Mouse (Mus musculus) kidney, postnatal 0 days (tissue): ENCODE data around the gene Slc5a1. TPM values are rescaled to one million over a fixed set of nuclear protein-coding genes. Genes with fewer than 3 reads are reported as not detected.

Experiments
- ATAC-seq: fragments of 200-750 bp; cut with Nextera tagmentation; replicated peaks from 2 replicates; pipeline ENCODE4 v1.8.0; 2017; ENCODE audit warnings: low read depth, moderate number of reproducible peaks, moderate TSS enrichment, moderate library complexity; ENCODE audit not compliant: low FRiP score
- DNase-seq: peaks from one replicate; pipeline ENCODE4 v3.0.0-alpha.2; 2016; ENCODE audit warnings: low spot score
- H3K27ac ChIP-seq: fragments of 300-500 bp; sonication (generic); 2 replicates; pipeline ENCODE4 v1.5.1; 2014; ENCODE audit warnings: mild to moderate bottlenecking
- H3K27me3 ChIP-seq: fragments of 300-500 bp; sonication (generic); 2 replicates; pipeline ENCODE4 v1.6.1; 2014; ENCODE audit warnings: low read length, mixed read lengths; ENCODE audit not compliant: insufficient read depth
- H3K36me3 ChIP-seq: fragments of 300-500 bp; sonication (generic); 2 replicates; pipeline ENCODE4 v1.6.1; 2014; ENCODE audit warnings: low read length, mixed read lengths; ENCODE audit not compliant: insufficient read depth
- H3K4me1 ChIP-seq: fragments of 300-500 bp; sonication (generic); replicated peaks from 2 replicates; pipeline ENCODE4 v1.6.1; 2014; ENCODE audit warnings: antibody characterized with exemption, low read length, mixed read lengths; ENCODE audit not compliant: insufficient read depth
- H3K4me2 ChIP-seq: fragments of 300-500 bp; sonication (generic); 2 replicates; pipeline ENCODE4 v1.6.1; 2014; ENCODE audit warnings: mild to moderate bottlenecking, low read length, moderate library complexity, mixed read lengths
- H3K4me3 ChIP-seq: fragments of 300-500 bp; sonication (generic); replicated peaks from 2 replicates; pipeline ENCODE4 v1.5.1; 2014; ENCODE audit warnings: low read depth, low read length
- H3K9ac ChIP-seq: fragments of 300-500 bp; sonication (generic); 2 replicates; pipeline ENCODE4 v1.6.1; 2014; ENCODE audit warnings: low read depth, low read length
- H3K9me3 ChIP-seq: fragments of 300-500 bp; sonication (generic); replicated peaks from 2 replicates; pipeline ENCODE4 v1.6.1; 2016; ENCODE audit warnings: low read length, inconsistent platforms, mixed read lengths
- CTCF ChIP-seq: IDR thresholded peaks from 2 replicates; pipeline ENCODE4 v1.5.1; 2016; ENCODE audit warnings: antibody characterized with exemption, low read depth, mild to moderate bottlenecking, moderate library complexity
- WGBS: fragments of 180-500 bp; shearing (Covaris S2); extraction: QIAGEN DNeasy Blood & Tissue Kit; methylation state at CpG from one replicate; pipeline ENCODE4 v1.1.7; 2014; 5-methylcytosine and 5-hydroxymethylcytosine counted together
- polyA plus RNA-seq: library from polyadenylated mRNA; unstranded; fragments of >200 nt; fragmentation: Nextera tagmentation; extraction: Ambion mirVana; gene quantifications from 2 replicates; pipeline ENCODE4 v1.2.1, GENCODE M21; 2015

Gene Slc5a1
- polyA plus RNA-seq, 1 experiment from 2014 or later = 21.2 TPM

DNA sequence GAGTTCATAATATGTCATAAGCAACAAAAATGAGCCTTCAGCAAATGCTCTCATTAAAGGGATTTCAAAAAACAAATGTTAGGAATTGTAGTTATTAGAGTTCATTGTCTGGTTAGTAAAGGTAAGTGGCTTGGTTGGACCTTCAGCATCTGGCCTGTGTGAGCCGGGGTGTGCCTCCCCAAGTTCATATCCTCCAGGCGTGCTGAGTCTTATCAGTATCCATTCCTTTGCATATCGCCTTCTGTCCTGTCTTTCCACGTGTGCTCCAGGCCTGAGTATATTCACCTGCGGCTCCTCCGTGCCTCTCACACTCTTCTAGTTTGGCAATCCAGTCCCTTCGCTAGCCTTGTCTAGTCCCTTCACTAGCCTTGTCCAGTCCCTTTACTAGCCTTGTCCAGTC is 102.3 kb downstream of the Slc5a1 start:
- 85% methylated on average over 7 of the region's 7 CpGs for WGBS
- ATAC-seq = no peak
- H3K27ac ChIP-seq = no peak overlapping the region
- H3K9ac ChIP-seq = no peak overlapping the region
- H3K27me3 ChIP-seq = no peaks in the 10 kb centered on the region
- H3K4me1 ChIP-seq = no peaks in the 10 kb centered on the region
- H3K4me2 ChIP-seq = no peak overlapping the region
- TF ChIP-seq CTCF = no peak
- DNase-seq = no peak
- no peaks in the 10 kb centered on the region for H3K9me3 ChIP-seq
- H3K36me3 ChIP-seq = no peaks in the 10 kb centered on the region
- no peak overlapping the region for H3K4me3 ChIP-seq

DNA sequence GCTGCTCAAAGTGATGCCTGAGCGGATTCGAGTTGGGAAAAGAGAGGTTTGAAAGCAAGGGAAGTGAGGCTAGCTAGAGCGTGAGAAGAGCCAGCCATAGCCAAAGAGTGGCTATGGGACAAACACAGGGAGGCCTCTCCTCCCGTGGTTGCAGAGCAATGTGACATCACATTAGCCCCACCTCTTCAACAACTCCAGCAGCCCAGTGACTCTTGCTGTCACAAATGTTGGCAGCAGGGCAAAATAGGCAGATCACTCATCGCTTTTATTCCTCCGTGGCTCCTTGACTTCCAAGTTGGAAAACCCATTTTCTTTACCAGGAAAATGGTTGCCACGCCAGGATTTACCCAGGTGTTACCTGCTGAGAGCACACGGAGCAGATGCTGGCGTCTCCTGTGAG is 103.1 kb downstream of the Slc5a1 start:
- no peak for ATAC-seq
- H3K9ac ChIP-seq = no peak overlapping the region
- 51% methylated on average over 9 of the region's 9 CpGs for WGBS

DNA sequence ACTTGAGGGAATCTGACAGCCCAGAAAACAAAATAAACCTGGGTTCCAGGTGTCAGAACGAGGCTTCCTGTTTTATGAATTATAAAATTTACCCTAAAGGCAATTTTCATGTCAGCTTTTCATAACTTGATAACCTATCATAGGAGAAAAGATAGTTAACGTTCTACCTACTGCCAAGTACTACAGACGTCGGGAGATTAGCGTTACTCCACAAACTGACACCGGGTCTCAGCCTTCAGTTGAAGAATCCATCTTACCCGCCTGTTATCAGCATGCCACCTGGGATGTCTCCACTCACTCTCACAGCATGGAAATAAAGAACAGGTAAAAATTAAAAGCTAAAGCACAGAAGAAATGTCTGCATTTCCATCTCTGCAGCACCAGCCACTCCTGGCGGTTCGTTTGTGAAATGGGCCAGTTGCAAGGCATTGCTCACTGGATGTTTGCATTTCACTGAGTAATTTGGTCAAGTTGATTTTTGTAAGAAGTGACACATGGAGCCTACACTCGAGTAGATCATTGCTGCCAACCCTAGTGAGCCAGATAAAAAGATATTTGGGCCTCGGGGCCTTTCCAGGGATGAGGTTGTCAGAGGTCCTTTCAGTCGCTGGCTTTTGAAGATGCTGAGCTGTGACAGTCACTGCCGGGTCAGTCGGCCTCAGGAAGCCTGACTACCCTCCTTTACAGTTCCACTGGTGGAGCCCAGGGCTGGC is 104.7 kb downstream of the Slc5a1 start:
- DNase-seq (no peak), ATAC-seq (no peak)
- Histone ChIP-seq H3K4me2 (no peak overlapping the region), H3K27me3 (no peaks in the 10 kb centered on the region), H3K4me3 (no peak overlapping the region), H3K27ac (no peak overlapping the region), H3K36me3 (no peaks in the 10 kb centered on the region), H3K9ac (no peak overlapping the region), H3K9me3 (no peaks in the 10 kb centered on the region), H3K4me1 (no peaks in the 10 kb centered on the region)
- no peak for TF ChIP-seq CTCF
- 69% methylated on average over 14 of the region's 14 CpGs for WGBS

More for the DNA sequence above, 103.1 kb downstream of the Slc5a1 start:
- DNase-seq = no peak
- no peak for TF ChIP-seq CTCF
- Histone ChIP-seq H3K27ac (no peak overlapping the region), H3K27me3 (no peaks in the 10 kb centered on the region), H3K4me1 (no peaks in the 10 kb centered on the region), H3K36me3 (no peaks in the 10 kb centered on the region), H3K4me3 (no peak overlapping the region), H3K9me3 (no peaks in the 10 kb centered on the region), H3K4me2 (no peak overlapping the region)

DNA sequence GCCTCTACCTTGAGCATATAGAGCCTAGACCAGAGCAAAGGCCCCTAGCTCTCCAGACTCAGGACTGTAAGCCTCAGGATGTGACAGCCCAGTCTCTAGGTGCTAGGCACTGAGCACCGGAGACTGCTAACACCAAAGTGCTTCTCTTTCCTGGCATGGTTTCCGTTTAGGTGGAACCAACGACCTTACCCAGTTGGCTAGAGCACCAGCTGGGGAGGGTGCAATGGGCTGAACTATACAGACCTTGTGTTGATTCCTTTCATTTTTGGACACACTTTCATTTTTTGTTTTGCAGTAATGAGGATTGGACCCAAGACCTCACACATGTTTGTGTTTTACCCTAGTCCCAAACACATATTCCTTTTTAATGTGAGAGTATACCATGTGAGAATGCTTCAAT is 106.5 kb downstream of the Slc5a1 start:
- H3K36me3 ChIP-seq = no peaks in the 10 kb centered on the region
- H3K4me3 ChIP-seq = no peak overlapping the region
- no peak overlapping the region for H3K4me2 ChIP-seq
- no peaks in the 10 kb centered on the region for H3K27me3 ChIP-seq
- H3K27ac ChIP-seq = no peak overlapping the region
- no peak for TF ChIP-seq CTCF
- no peaks in the 10 kb centered on the region for H3K9me3 ChIP-seq
- H3K9ac ChIP-seq = no peak overlapping the region
- DNase-seq (no peak), ATAC-seq (no peak)
- no peaks in the 10 kb centered on the region for H3K4me1 ChIP-seq
- 87% methylated on average over 3 of the region's 3 CpGs for WGBS

DNA sequence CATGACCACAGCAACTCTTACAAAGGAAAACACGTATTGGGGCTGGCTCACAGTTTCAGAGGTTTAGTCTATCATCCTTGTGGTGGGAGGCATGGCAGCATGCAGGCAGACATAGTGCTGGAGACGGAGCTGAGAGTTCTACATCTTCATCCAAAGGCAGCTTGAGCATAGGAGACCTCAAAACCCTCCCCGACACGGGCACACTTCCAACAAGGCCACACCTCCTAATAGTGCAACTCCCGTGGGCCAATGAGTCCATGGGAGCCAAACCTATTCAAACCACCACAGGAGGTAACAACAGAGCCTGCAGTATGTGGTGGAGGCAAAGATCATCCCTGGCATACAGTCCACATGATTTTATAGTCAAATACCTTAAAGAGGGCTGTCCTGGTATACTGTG is 107.2 kb downstream of the Slc5a1 start:
- ATAC-seq = no peak
- Histone ChIP-seq H3K4me1 (no peaks in the 10 kb centered on the region), H3K4me2 (no peak overlapping the region), H3K4me3 (no peak overlapping the region), H3K9me3 (no peaks in the 10 kb centered on the region), H3K27me3 (no peaks in the 10 kb centered on the region), H3K9ac (no peak overlapping the region), H3K36me3 (no peaks in the 10 kb centered on the region), H3K27ac (no peak overlapping the region)
- DNase-seq = no peak
- TF ChIP-seq CTCF = no peak
- WGBS = 83% methylated on average over 5 of the region's 5 CpGs

Other genes starting within 250 kb of the Slc5a1 start
- gene Prr14l, start 250.0 kb upstream of the Slc5a1 start, polyA plus RNA-seq = 8.5 and 11.0 TPM in 2 replicates
- gene Depdc5, start 240.5 kb upstream of the Slc5a1 start, polyA plus RNA-seq = 9.6 and 10.7 TPM in 2 replicates
- gene Ywhah, start 85.4 kb upstream of the Slc5a1 start, polyA plus RNA-seq = 236 and 272 TPM in 2 replicates
- 6.7 and 7.4 TPM in 2 replicates for gene Spon2, start 114.2 kb downstream of the Slc5a1 start, polyA plus RNA-seq
- 252 and 261 TPM in 2 replicates for gene Ctbp1, start 170.8 kb downstream of the Slc5a1 start, polyA plus RNA-seq
- gene Maea, start 231.3 kb downstream of the Slc5a1 start, polyA plus RNA-seq = 119 and 125 TPM in 2 replicates